Mouse (Mus musculus): ENCODE results near the gene Clrn2.

GRCm38 (mm10) chr5:45472880-45473450, 19.4 kb downstream of the Clrn2 start:
- TF ChIP-seq CTCF (IDR thresholded peaks at IDR 0.05; ENCODE audit: low read depth, low read length) (no peak), POLR2AphosphoS5 (IDR thresholded peaks at IDR 0.05; ENCODE audit: insufficient replicate concordance, low read depth, low read length) (no peak), GATA1 (IDR thresholded peaks at IDR 0.05; ENCODE audit: borderline replicate concordance, low read length) (no peak), GATA2 (IDR thresholded peaks at IDR 0.05; ENCODE audit: borderline replicate concordance, low read depth, low read length) (no peak)

Data from G1E (cell line).